Comparison of ENCODE assay signal across 8 mouse cellular contexts in genomic region chr17:57248201-57248699, GRCm38 (mm10). TPM values are rescaled to one million over a fixed set of nuclear protein-coding genes. Genes with fewer than 3 reads are reported as not detected.
A peak's percentile ranks its signal among the peaks of the same experiment; 100 is the strongest.
DNase-seq lines count a peak whose midpoint lies in the region; ATAC-seq and TF ChIP-seq lines count a peak whose summit lies in the region.

Gene Gpr108 (minus strand): TSS chr17:57248446.

- H3K79me2 ChIP-seq in MEL (ENCODE audit: control insufficient read depth, insufficient read depth, low read length, poor library complexity): peaks cover 13% of the 10 kb centered on the region

- H3K9ac ChIP-seq in MEL (ENCODE audit: control insufficient read depth, low read depth, low read length, poor library complexity, severe bottlenecking): peak within 1 kb of the TSS; percentile 87
- peak within 1 kb of the TSS; percentile 88 for H3K9ac ChIP-seq in forebrain, embryonic 16.5 days (replicated peaks; ENCODE audit: low read depth, low read length)
- peak within 1 kb of the TSS; percentile 76 for H3K9ac ChIP-seq in lung, embryonic 14.5 days

- TF ChIP-seq RAD21 in MEL (IDR thresholded peaks at IDR 0.05; ENCODE audit: low read depth, low read length): peak; percentile 63

- peak; percentile 51 for ATAC-seq in forebrain, embryonic 16.5 days
- ATAC-seq in lung, embryonic 14.5 days (ENCODE audit: insufficient read depth): peak; percentile 59

- no peaks in the 10 kb centered on the region for H3K9me3 ChIP-seq in MEL (replicated peaks; ENCODE audit: insufficient read depth, low read length)
- H3K9me3 ChIP-seq in forebrain, embryonic 16.5 days (ENCODE audit: control insufficient read depth, low read length): no peaks in the 10 kb centered on the region
- H3K9me3 ChIP-seq in lung, embryonic 14.5 days (ENCODE audit: low read depth, low read length): no peaks in the 10 kb centered on the region

- intact Hi-C loops in heart, postnatal 36 days (cut with DNase I): loop anchor here (1.0 to 10.0 kb wide), 2 partner anchors 86 to 413 kb away; partner anchors contain the start of gene Rfx2

- peak; percentile 55 to 86 (median 78) for TF ChIP-seq CTCF in MEL (IDR thresholded peaks at IDR 0.05 in 2 of 3, conservative IDR thresholded peaks at IDR 0.05 in 1 of 3; ENCODE audit: control insufficient read depth in 1 of 3, insufficient read depth in 1 of 3, low read depth in 2 of 3, low read length in 3 of 3, poor library complexity in 1 of 3, severe bottlenecking in 1 of 3)
- TF ChIP-seq CTCF in layer of hippocampus, adult 2 months (conservative IDR thresholded peaks at IDR 0.05): peak; percentile 86
- TF ChIP-seq CTCF in lung, embryonic 14.5 days (IDR thresholded peaks at IDR 0.05; ENCODE audit: low read depth): peak; percentile 89
- TF ChIP-seq CTCF in olfactory bulb, adult 2 months (IDR thresholded peaks at IDR 0.05; ENCODE audit: insufficient read depth, low read depth, low read length): peak; percentile 75
- TF ChIP-seq CTCF in thymus, adult 2 months (IDR thresholded peaks at IDR 0.05; ENCODE audit: borderline replicate concordance, control insufficient read depth, extremely low read depth, insufficient read depth, low read length, poor library complexity): peak; percentile 80

- peak within 1 kb of the TSS; percentile 81 for H3K27ac ChIP-seq in MEL (ENCODE audit: control insufficient read depth, low read depth, low read length)
- H3K27ac ChIP-seq in forebrain, embryonic 16.5 days (ENCODE audit: low read length): peak within 1 kb of the TSS; percentile 98
- peak within 1 kb of the TSS; percentile 99 for H3K27ac ChIP-seq in layer of hippocampus, adult 2 months
- peak within 1 kb of the TSS; percentile 85 for H3K27ac ChIP-seq in lung, embryonic 14.5 days (ENCODE audit: low read depth)
- peak within 1 kb of the TSS; percentile 98 for H3K27ac ChIP-seq in olfactory bulb, adult 2 months (ENCODE audit: insufficient read depth, low read depth, low read length)
- peak within 1 kb of the TSS; percentile 82 for H3K27ac ChIP-seq in thymus, adult 2 months (ENCODE audit: control insufficient read depth, insufficient read depth, low read length)

- WGBS in forebrain, embryonic 16.5 days: 0% methylated on average over 12 of the region's 12 CpGs
- 2% methylated on average over 12 of the region's 12 CpGs for WGBS in lung, embryonic 14.5 days
- under 1% methylated on average over 12 of the region's 12 CpGs for WGBS in olfactory bulb, adult 2 months
- WGBS in thymus, adult 2 months: 1% methylated on average over 12 of the region's 12 CpGs

- no peaks in the 10 kb centered on the region for H3K27me3 ChIP-seq in MEL (ENCODE audit: control insufficient read depth in 1 of 2, insufficient read depth in 2 of 2, low read length in 2 of 2)
- H3K27me3 ChIP-seq in forebrain, embryonic 16.5 days (replicated peaks; ENCODE audit: control insufficient read depth, insufficient read depth, low read length): no peaks in the 10 kb centered on the region
- H3K27me3 ChIP-seq in lung, embryonic 14.5 days (ENCODE audit: insufficient read depth, low read length): no peaks in the 10 kb centered on the region
- no peaks in the 10 kb centered on the region for H3K27me3 ChIP-seq in thymus, adult 2 months (ENCODE audit: control insufficient read depth, insufficient read depth, low read length)

- peaks cover 0 to 11% of the 10 kb centered on the region in 2 experiments; a peak in 2 of 4 replicates for H3K36me3 ChIP-seq in MEL (ENCODE audit: control insufficient read depth in 1 of 2, insufficient read depth in 2 of 2, low read length in 2 of 2)
- H3K36me3 ChIP-seq in forebrain, embryonic 16.5 days (ENCODE audit: control insufficient read depth, insufficient read depth): 0 out of 2 replicates have a peak, but pooled peaks cover 5% of the 10 kb centered on the region
- H3K36me3 ChIP-seq in lung, embryonic 14.5 days (ENCODE audit: insufficient read depth): peaks cover 22% of the 10 kb centered on the region
- no peaks in the 10 kb centered on the region for H3K36me3 ChIP-seq in thymus, adult 2 months (ENCODE audit: control insufficient read depth, insufficient read depth, low read length)

- peak within 1 kb of the TSS; percentile 91 to 92 for H3K4me3 ChIP-seq in MEL (ENCODE audit: control insufficient read depth in 1 of 2, insufficient read depth in 1 of 2, low read depth in 2 of 2, low read length in 2 of 2)
- H3K4me3 ChIP-seq in forebrain, embryonic 16.5 days (replicated peaks; ENCODE audit: low read length): peak within 1 kb of the TSS; percentile 70
- peak within 1 kb of the TSS; percentile 92 for H3K4me3 ChIP-seq in layer of hippocampus, adult 2 months
- H3K4me3 ChIP-seq in lung, embryonic 14.5 days (ENCODE audit: low read depth, low read length): peak within 1 kb of the TSS; percentile 77
- peak within 1 kb of the TSS; percentile 84 for H3K4me3 ChIP-seq in olfactory bulb, adult 2 months (ENCODE audit: insufficient read depth, low read depth, low read length)
- peak within 1 kb of the TSS; percentile 91 for H3K4me3 ChIP-seq in thymus, adult 2 months (ENCODE audit: control insufficient read depth, insufficient read depth, low read length)

- no peak for TF ChIP-seq POLR2A in MEL (IDR thresholded peaks at IDR 0.05; ENCODE audit: control insufficient read depth in 1 of 2, insufficient read depth in 1 of 2, low read depth in 1 of 2, low read length in 2 of 2, poor library complexity in 1 of 2)
- no peak for TF ChIP-seq POLR2A in olfactory bulb, adult 2 months (IDR thresholded peaks at IDR 0.05; ENCODE audit: insufficient read depth, low read depth, low read length)
- no peak for TF ChIP-seq POLR2A in thymus, adult 2 months (IDR thresholded peaks at IDR 0.05; ENCODE audit: control insufficient read depth, extremely low read depth, insufficient read depth, low read length, poor library complexity)

- no peak for TF ChIP-seq EP300 in MEL (IDR thresholded peaks at IDR 0.05; ENCODE audit: low read depth in 1 of 2, low read length in 2 of 2)

- peak within 1 kb of the TSS; percentile 86 for H3K4me2 ChIP-seq in forebrain, embryonic 16.5 days (ENCODE audit: low read length)
- H3K4me2 ChIP-seq in lung, embryonic 14.5 days: peak within 1 kb of the TSS; percentile 85

- H3K4me1 ChIP-seq in MEL (ENCODE audit: control insufficient read depth in 1 of 2, insufficient read depth in 2 of 2, low read length in 2 of 2): peaks cover 0 to 24% of the 10 kb centered on the region in 2 experiments; a peak in 2 of 4 replicates
- peaks cover 27% of the 10 kb centered on the region for H3K4me1 ChIP-seq in forebrain, embryonic 16.5 days (replicated peaks; ENCODE audit: control insufficient read depth, insufficient read depth, low read length)
- peaks cover 3% of the 10 kb centered on the region; the same call in 1 of the 2 replicates for H3K4me1 ChIP-seq in lung, embryonic 14.5 days (ENCODE audit: insufficient read depth)
- H3K4me1 ChIP-seq in olfactory bulb, adult 2 months (ENCODE audit: control insufficient read depth, insufficient read depth, low read length): peaks cover 31% of the 10 kb centered on the region
- H3K4me1 ChIP-seq in thymus, adult 2 months (replicated peaks; ENCODE audit: control insufficient read depth, insufficient read depth, low read length): peaks cover 29% of the 10 kb centered on the region

- DNase-seq in MEL (ENCODE audit: low read depth, low spot score): peak; percentile 94
- DNase-seq in cerebellum, adult 18-20 months: peak; percentile 87 to 93
- peak; percentile 78 to 83 for DNase-seq in heart, postnatal 36 days
- DNase-seq in layer of hippocampus, adult 2 months (ENCODE audit: low spot score in 2 of 2): peak; percentile 78 to 91
- peak; percentile 92 for DNase-seq in lung, embryonic 14.5 days
- peak; percentile 93 for DNase-seq in thymus, adult 2 months

TF ChIP-seq in MEL, 35 proteins besides CTCF, POLR2A, EP300 and RAD21 (continues in another document):
- TF ChIP-seq TBP (IDR thresholded peaks at IDR 0.05; ENCODE audit: low read depth, low read length) (no peak), ZMIZ1 (IDR thresholded peaks at IDR 0.05; ENCODE audit: low read depth, low read length) (no peak), MAFK (IDR thresholded peaks at IDR 0.05; ENCODE audit: borderline replicate concordance, low read depth, low read length) (no peak), MYB (IDR thresholded peaks at IDR 0.05; ENCODE audit: low read depth, low read length) (no peak), HCFC1 (IDR thresholded peaks at IDR 0.05; ENCODE audit: low read depth, low read length) (no peak), CHD2 (IDR thresholded peaks at IDR 0.05; ENCODE audit: low read length) (no peak), UBTF (IDR thresholded peaks at IDR 0.05; ENCODE audit: borderline replicate concordance, insufficient read depth, low read depth, low read length) (no peak), MXI1 (IDR thresholded peaks at IDR 0.05; ENCODE audit: low read depth, low read length) (peak; percentile 46), SIN3A (IDR thresholded peaks at IDR 0.05; ENCODE audit: low read length) (peak; percentile 30), MEF2A (IDR thresholded peaks at IDR 0.05; ENCODE audit: extremely low read depth, insufficient replicate concordance, low read depth, low read length, poor library complexity, severe bottlenecking) (no peak), NELFE (IDR thresholded peaks at IDR 0.05; ENCODE audit: low read depth, low read length) (peak; percentile 35; the same call in 1 of the 2 replicates), SMC3 (IDR thresholded peaks at IDR 0.05; ENCODE audit: low read depth, low read length) (peak; percentile 92), RCOR1 (IDR thresholded peaks at IDR 0.05; ENCODE audit: low read depth, low read length) (no peak), ELF1 (IDR thresholded peaks at IDR 0.05; ENCODE audit: low read depth, low read length) (no peak), NRF1 (IDR thresholded peaks at IDR 0.05; ENCODE audit: insufficient read depth, low read depth, low read length, poor library complexity, severe bottlenecking) (no peak), TCF12 (IDR thresholded peaks at IDR 0.05; ENCODE audit: low read depth, low read length) (no peak), KAT2A (conservative IDR thresholded peaks at IDR 0.05; ENCODE audit: low read depth, low read length) (no peak), ZKSCAN1 (IDR thresholded peaks at IDR 0.05; ENCODE audit: low read depth, low read length) (no peak), ETS1 (IDR thresholded peaks at IDR 0.05; ENCODE audit: low read depth, low read length) (no peak)

RNA-seq across cellular contexts. Expression of gene Gpr108, which starts in this region (rescaled TPM):
- total RNA-seq in MEL (2012; rRNA removed): 21.8 and 22.1 TPM in 2 replicates
- polyA plus RNA-seq in MEL (2012; ENCODE audit: insufficient read depth in 1 of 2, insufficient read length in 2 of 2, low read depth in 1 of 2, low replicate concordance in 2 of 2, missing spikeins in 1 of 2): 10 to 100 TPM in 1 of 2 experiments, not detected in 1; 35.9 TPM
- polyA plus RNA-seq in forebrain, embryonic 16.5 days (2015; fragmentation: Nextera tagmentation; extraction: Ambion mirVana): 18.2 and 18.3 TPM in 2 replicates
- 10 to 100 TPM; 32.0 to 32.1 TPM for total RNA-seq in heart, postnatal 36 days (2021)
- 10 to 100 TPM; 24.0 to 24.8 TPM for total RNA-seq in layer of hippocampus, adult 2 months (2021)
- polyA plus RNA-seq in lung, embryonic 14.5 days (2014; fragmentation: Nextera tagmentation; extraction: Ambion mirVana): 30.8 and 33.9 TPM in 2 replicates
- not detected in 2 replicates for polyA plus RNA-seq in olfactory bulb, adult 2 months (2012; ENCODE audit: insufficient read depth, insufficient read length, low replicate concordance, missing spikeins)
- polyA plus RNA-seq in thymus, adult 2 months (2012; rRNA removed): 62.4 and 63.9 TPM in 2 replicates

Comparison
In these comparisons a context has a peak if more than half of its experiments do, and no peak if none do; other contexts are left out.
1. Peak in every context shown above with its lines: DNase-seq, ATAC-seq, H3K4me3 ChIP-seq and H3K27ac ChIP-seq.